Mouse (Mus musculus) hindbrain, embryonic 15.5 days (tissue): ENCODE results near the gene Twistnb. TPM values are rescaled to one million over a fixed set of nuclear protein-coding genes. Genes with fewer than 3 reads are reported as not detected.
A peak's percentile ranks its signal among the peaks of the same experiment; 100 is the strongest.

Experiments used
- ATAC-seq: fragments of 200-750 bp; cut with Nextera tagmentation; 2 replicates; pipeline ENCODE4 v1.8.0; 2017; ENCODE audit warnings: low read depth, moderate number of reproducible peaks, moderate TSS enrichment; ENCODE audit not compliant: low FRiP score
- H3K27ac ChIP-seq: fragments of 300-500 bp; sonication (generic); replicated peaks from 2 replicates; pipeline ENCODE4 v1.5.1; 2015; ENCODE audit warnings: mild to moderate bottlenecking, inconsistent platforms
- H3K27me3 ChIP-seq: fragments of 300-500 bp; sonication (generic); 2 replicates; pipeline ENCODE4 v1.6.1; 2015; ENCODE audit warnings: control low read depth, inconsistent platforms
- H3K36me3 ChIP-seq: fragments of 300-500 bp; sonication (generic); 2 replicates; pipeline ENCODE4 v1.6.1; 2015; ENCODE audit warnings: control low read depth, inconsistent platforms
- H3K4me1 ChIP-seq: fragments of 300-500 bp; sonication (generic); replicated peaks from 2 replicates; pipeline ENCODE4 v1.6.1; 2015; ENCODE audit warnings: control low read depth, inconsistent platforms
- H3K4me2 ChIP-seq: fragments of 300-500 bp; sonication (generic); 2 replicates; pipeline ENCODE4 v1.6.1; 2015; ENCODE audit warnings: moderate library complexity, mild to moderate bottlenecking, inconsistent platforms
- H3K4me3 ChIP-seq: fragments of 300-500 bp; sonication (generic); 2 replicates; pipeline ENCODE4 v1.5.1; 2015; ENCODE audit warnings: mild to moderate bottlenecking, inconsistent platforms
- H3K9ac ChIP-seq: fragments of 300-500 bp; sonication (generic); 2 replicates; pipeline ENCODE4 v1.6.1; 2015; ENCODE audit warnings: inconsistent platforms
- H3K9me3 ChIP-seq: fragments of 300-500 bp; sonication (generic); 2 replicates; pipeline ENCODE4 v1.6.1; 2016; ENCODE audit warnings: control low read depth, inconsistent platforms
- WGBS: fragments of 180-500 bp; shearing (Covaris S2); methylation state at CpG from one replicate; pipeline ENCODE4 v1.1.7; 2015; 5-methylcytosine and 5-hydroxymethylcytosine counted together
- polyA plus RNA-seq: library from polyadenylated mRNA; unstranded; fragments of >200 nt; fragmentation: Nextera tagmentation; extraction: Ambion mirVana; gene quantifications from 2 replicates; pipeline ENCODE4 v1.2.1, GENCODE M21; 2015

Gene Twistnb
- 38.9 and 46.4 TPM in 2 replicates for polyA plus RNA-seq

GRCm38 (mm10) chr12:33429387-33430160 lies at the start of gene Twistnb:
Gene Twistnb, plus strand, starts transcription at chr12:33429635.
- no peaks in the 10 kb centered on the region for H3K36me3 ChIP-seq
- peak within 1 kb of the TSS; percentile 98 for H3K4me3 ChIP-seq
- ATAC-seq, result peak; percentile 95
- 0 out of 2 replicates have a peak, but pooled peaks cover 1% of the 10 kb centered on the region for H3K27me3 ChIP-seq
- peaks cover 10% of the 10 kb centered on the region for H3K4me1 ChIP-seq
- WGBS, result under 1% methylated on average over 66 of the region's 66 CpGs
- peak within 1 kb of the TSS; percentile 72 for H3K4me2 ChIP-seq
- H3K9ac ChIP-seq, result peak within 1 kb of the TSS; percentile 77
- peak within 1 kb of the TSS; percentile 85 for H3K27ac ChIP-seq
- no peaks in the 10 kb centered on the region for H3K9me3 ChIP-seq

GRCm38 (mm10) chr12:33388842-33389241 lies 40.6 kb upstream of the Twistnb start:
- H3K9me3 ChIP-seq, result no peaks in the 10 kb centered on the region
- 0 out of 2 replicates have a peak, but pooled peaks cover 3% of the 10 kb centered on the region for H3K27me3 ChIP-seq
- H3K9ac ChIP-seq, result no peak overlapping the region
- WGBS, result 8% methylated on average over 5 of the region's 5 CpGs
- H3K4me2 ChIP-seq, result no peak overlapping the region
- peak; percentile 73 for ATAC-seq
- no peak overlapping the region for H3K27ac ChIP-seq
- no peaks in the 10 kb centered on the region for H3K4me1 ChIP-seq
- H3K36me3 ChIP-seq, result no peaks in the 10 kb centered on the region
- H3K4me3 ChIP-seq, result no peak overlapping the region

GRCm38 (mm10) chr12:33390844-33391560 lies 38.4 kb upstream of the Twistnb start:
- WGBS, result 69% methylated on average over 2 of the region's 2 CpGs
- Histone ChIP-seq H3K9ac (no peak overlapping the region), H3K27me3 (0 out of 2 replicates have a peak, but pooled peaks cover 3% of the 10 kb centered on the region), H3K9me3 (no peaks in the 10 kb centered on the region), H3K4me2 (no peak overlapping the region), H3K4me1 (peaks cover 13% of the 10 kb centered on the region), H3K27ac (no peak overlapping the region), H3K36me3 (no peaks in the 10 kb centered on the region), H3K4me3 (no peak overlapping the region)
- ATAC-seq, result no peak

GRCm38 (mm10) chr12:33394804-33395623 lies 34.4 kb upstream of the Twistnb start, which contains the start of gene Efcab10:
Gene Efcab10, plus strand, starts transcription at chr12:33394854.
- H3K4me1 ChIP-seq, result peaks cover 13% of the 10 kb centered on the region
- peak within 1 kb of the TSS; percentile 36 for H3K9ac ChIP-seq
- H3K9me3 ChIP-seq, result no peaks in the 10 kb centered on the region
- H3K4me3 ChIP-seq, result peak within 1 kb of the TSS; percentile 36
- H3K36me3 ChIP-seq, result no peaks in the 10 kb centered on the region
- H3K4me2 ChIP-seq, result peak within 1 kb of the TSS; percentile 57
- no peaks in the 10 kb centered on the region for H3K27me3 ChIP-seq
- WGBS, result 4% methylated on average over 24 of the region's 24 CpGs
- H3K27ac ChIP-seq, result peak within 1 kb of the TSS; percentile 77
- peak; percentile 90 for ATAC-seq

- WGBS, result 75% methylated on average over 7 of the region's 7 CpGs
- Histone ChIP-seq H3K9ac (no peak overlapping the region), H3K4me2 (no peak overlapping the region), H3K4me1 (peaks cover 7% of the 10 kb centered on the region; the same call in 1 of the 2 replicates), H3K4me3 (no peak overlapping the region), H3K27me3 (no peaks in the 10 kb centered on the region), H3K36me3 (no peaks in the 10 kb centered on the region), H3K27ac (no peak overlapping the region), H3K9me3 (no peaks in the 10 kb centered on the region)
- ATAC-seq, result no peak
Observed at GRCm38 (mm10) chr12:33403265-33403693, 26.2 kb upstream of the Twistnb start.

GRCm38 (mm10) chr12:33404996-33405395 lies 24.4 kb upstream of the Twistnb start:
- Histone ChIP-seq H3K9me3 (no peaks in the 10 kb centered on the region), H3K4me2 (no peak overlapping the region), H3K36me3 (no peaks in the 10 kb centered on the region), H3K27ac (peak overlapping the region; percentile 59), H3K4me3 (no peak overlapping the region), H3K9ac (no peak overlapping the region), H3K27me3 (no peaks in the 10 kb centered on the region), H3K4me1 (peaks cover 7% of the 10 kb centered on the region; the same call in 1 of the 2 replicates)
- 38% methylated on average over 5 of the region's 5 CpGs for WGBS
- peak; percentile 45; the same call in 1 of the 2 replicates for ATAC-seq

GRCm38 (mm10) chr12:33405398-33406026 lies 23.9 kb upstream of the Twistnb start:
- peak overlapping the region; percentile 59 for H3K27ac ChIP-seq
- peaks cover 7% of the 10 kb centered on the region; the same call in 1 of the 2 replicates for H3K4me1 ChIP-seq
- H3K36me3 ChIP-seq, result no peaks in the 10 kb centered on the region
- no peaks in the 10 kb centered on the region for H3K27me3 ChIP-seq
- no peak overlapping the region for H3K9ac ChIP-seq
- H3K4me2 ChIP-seq, result no peak overlapping the region
- no peak overlapping the region for H3K4me3 ChIP-seq
- no peaks in the 10 kb centered on the region for H3K9me3 ChIP-seq
- WGBS, result 34% methylated on average over 6 of the region's 6 CpGs
- peak; percentile 74; the same call in 1 of the 2 replicates for ATAC-seq

GRCm38 (mm10) chr12:33411580-33412151 lies 17.8 kb upstream of the Twistnb start:
- no peak overlapping the region for H3K4me2 ChIP-seq
- no peaks in the 10 kb centered on the region for H3K9me3 ChIP-seq
- H3K27me3 ChIP-seq, result no peaks in the 10 kb centered on the region
- no peaks in the 10 kb centered on the region for H3K4me1 ChIP-seq
- H3K27ac ChIP-seq, result no peak overlapping the region
- 57% methylated on average over 6 of the region's 6 CpGs for WGBS
- ATAC-seq, result no peak
- no peaks in the 10 kb centered on the region for H3K36me3 ChIP-seq
- H3K4me3 ChIP-seq, result no peak overlapping the region
- no peak overlapping the region for H3K9ac ChIP-seq

- Histone ChIP-seq H3K9ac (no peak overlapping the region), H3K27ac (no peak overlapping the region), H3K27me3 (0 out of 2 replicates have a peak, but pooled peaks cover 2% of the 10 kb centered on the region), H3K4me1 (0 out of 2 replicates have a peak, but pooled peaks cover 2% of the 10 kb centered on the region), H3K9me3 (no peaks in the 10 kb centered on the region), H3K36me3 (no peaks in the 10 kb centered on the region), H3K4me3 (no peak overlapping the region), H3K4me2 (no peak overlapping the region)
- ATAC-seq, result peak; percentile 31; the same call in 1 of the 2 replicates
- WGBS, result 33% methylated on average over 3 of the region's 3 CpGs
Observed at GRCm38 (mm10) chr12:33424329-33424728, 5.1 kb upstream of the Twistnb start.

GRCm38 (mm10) chr12:33427293-33427692 lies 2.1 kb upstream of the Twistnb start:
- WGBS, result 27% methylated on average over 3 of the region's 3 CpGs
- Histone ChIP-seq H3K27ac (no peak overlapping the region), H3K9ac (no peak overlapping the region), H3K27me3 (0 out of 2 replicates have a peak, but pooled peaks cover 2% of the 10 kb centered on the region), H3K4me1 (peaks cover 12% of the 10 kb centered on the region), H3K36me3 (no peaks in the 10 kb centered on the region), H3K4me3 (no peak overlapping the region), H3K4me2 (no peak overlapping the region), H3K9me3 (no peaks in the 10 kb centered on the region)
- ATAC-seq, result no peak

- no peak for ATAC-seq
- Histone ChIP-seq H3K36me3 (no peaks in the 10 kb centered on the region), H3K9ac (no peak overlapping the region), H3K27me3 (0 out of 2 replicates have a peak, but pooled peaks cover 2% of the 10 kb centered on the region), H3K4me2 (no peak overlapping the region), H3K9me3 (no peaks in the 10 kb centered on the region), H3K4me3 (no peak overlapping the region), H3K27ac (no peak overlapping the region), H3K4me1 (peaks cover 12% of the 10 kb centered on the region)
- 80% methylated on average over 2 of the region's 2 CpGs for WGBS
Observed at GRCm38 (mm10) chr12:33427726-33428125, 1.7 kb upstream of the Twistnb start.
